Mouse (Mus musculus) neural tube, embryonic 10.5 days (tissue): ENCODE results near the gene Add1.

ENCODE experiments used
- DNase-seq: peaks from one replicate; pipeline ENCODE4 v3.0.0-alpha.2; 2017; ENCODE audit warnings: low spot score; ENCODE audit errors: extremely low spot score

Add1 gene

GRCm38 (mm10) chr5:34670280-34670679 is 96.8 kb downstream of the Add1 start:
- DNase-seq = no peak
